Mouse (Mus musculus) neural tube, embryonic 13.5 days (tissue): ENCODE measurements around the gene Ifih1. TPM values are rescaled to one million over a fixed set of nuclear protein-coding genes. Genes with fewer than 3 reads are reported as not detected.

Experiments
- polyA plus RNA-seq: library from polyadenylated mRNA; unstranded; fragments of >200 nt; fragmentation: Nextera tagmentation; extraction: Ambion mirVana; gene quantifications from 2 replicates; pipeline ENCODE4 v1.2.1, GENCODE M21; 2015

Gene Ifih1
- polyA plus RNA-seq, 1 experiment from 2014 or later: 0.77 TPM

Other genes with a start within 250 kb of the Ifih1 start
- gene Dpp4, start 234.0 kb downstream of the Ifih1 start, polyA plus RNA-seq: 2.0 and 2.6 TPM in 2 replicates
- not detected in 2 replicates for gene Gcg, start 162.6 kb downstream of the Ifih1 start, polyA plus RNA-seq
- 2.6 and 3.7 TPM in 2 replicates for gene Fap, start 72.2 kb downstream of the Ifih1 start, polyA plus RNA-seq
- 2.1 and 2.2 TPM in 2 replicates for gene Gca, start 18.0 kb upstream of the Ifih1 start, polyA plus RNA-seq